Mouse (Mus musculus): ENCODE measurements at regions not wholly inside any gene's neighbourhood (a gene's known extent, or its start where the extent isn't known, plus 50 kb on each side); places are given as distances from the start of the nearest gene placed in this dataset.

- TF ChIP-seq CTCF (IDR thresholded peaks at IDR 0.05; ENCODE audit: low read depth, low read length) (no peak), POLR2A (IDR thresholded peaks at IDR 0.05; ENCODE audit: extremely low read depth, insufficient read depth, low read length) (no peak)
Observed at GRCm38 (mm10) chr3:38280876-38281275, 203.8 kb downstream of the Ankrd50 start.
